Mouse (Mus musculus) MEL (cell line): ENCODE measurements around the gene Slc20a1. TPM values are rescaled to one million over a fixed set of nuclear protein-coding genes. Genes with fewer than 3 reads are reported as not detected.

ENCODE experiments used
- DNase-seq: peaks from one replicate; pipeline ENCODE4 v3.0.0; 2011; ENCODE audit warnings: low read depth, low spot score
- H3K27ac ChIP-seq: 2 replicates; pipeline ENCODE4 v1.5.1; 2012; ENCODE audit warnings: low read depth, mild to moderate bottlenecking, control low read depth, low read length, moderate library complexity; ENCODE audit not compliant: control insufficient read depth
- H3K27me3 ChIP-seq, 2 experiments: fragments of 150-350 bp in 1 of 2; sonication (generic) in 1 of 2; 2 replicates each; pipeline ENCODE4 v1.6.1; 2012; ENCODE audit warnings: low read length in 2 of 2, mild to moderate bottlenecking in 2 of 2, improper control_type of control experiment in 1 of 2, moderate library complexity in 1 of 2; ENCODE audit not compliant: insufficient read depth in 2 of 2, control insufficient read depth in 1 of 2
- H3K36me3 ChIP-seq, 2 experiments: 2 replicates each; pipeline ENCODE4 v1.6.1; 2012 to 2014; ENCODE audit warnings: low read length in 2 of 2, improper control_type of control experiment in 1 of 2, inconsistent platforms in 1 of 2, mild to moderate bottlenecking in 1 of 2; ENCODE audit not compliant: insufficient read depth in 2 of 2, control insufficient read depth in 1 of 2
- H3K4me1 ChIP-seq, 2 experiments: fragments of 150-350 bp in 1 of 2; sonication (generic) in 1 of 2; 2 replicates each; pipeline ENCODE4 v1.6.1; 2012; ENCODE audit warnings: low read length in 2 of 2, improper control_type of control experiment in 1 of 2, mild to moderate bottlenecking in 1 of 2; ENCODE audit not compliant: insufficient read depth in 2 of 2, control insufficient read depth in 1 of 2
- H3K4me3 ChIP-seq, 2 experiments: fragments of 150-350 bp in 1 of 2; sonication (generic) in 1 of 2; 2 replicates each; pipeline ENCODE4 v1.5.1; 2012; ENCODE audit warnings: low read depth in 2 of 2, low read length in 2 of 2, mild to moderate bottlenecking in 2 of 2, moderate library complexity in 2 of 2, control low read depth in 1 of 2, improper control_type of control experiment in 1 of 2; ENCODE audit not compliant: control insufficient read depth in 1 of 2, insufficient read depth in 1 of 2
- H3K79me2 ChIP-seq: 2 replicates; pipeline ENCODE4 v1.6.1; 2012; ENCODE audit warnings: mild to moderate bottlenecking, low read length, moderate library complexity; ENCODE audit not compliant: control insufficient read depth, poor library complexity, insufficient read depth
- H3K9ac ChIP-seq: 2 replicates; pipeline ENCODE4 v1.6.1; 2012; ENCODE audit warnings: low read depth, mild to moderate bottlenecking, control low read depth, low read length, moderate library complexity; ENCODE audit not compliant: control insufficient read depth, poor library complexity, severe bottlenecking
- H3K9me3 ChIP-seq: fragments of 150-350 bp; sonication (generic); replicated peaks from 2 replicates; pipeline ENCODE4 v1.6.1; 2012; ENCODE audit warnings: mild to moderate bottlenecking, low read length, improper control_type of control experiment, moderate library complexity; ENCODE audit not compliant: insufficient read depth
- BHLHE40 ChIP-seq: IDR thresholded peaks from 2 replicates; pipeline ENCODE4 v1.6.1; 2012; ENCODE audit warnings: low read depth, mild to moderate bottlenecking, inconsistent platforms, low read length, improper control_type of control experiment, borderline replicate concordance
- CHD1 ChIP-seq: IDR thresholded peaks from 2 replicates; pipeline ENCODE4 v1.6.1; 2012; ENCODE audit warnings: low read depth, mild to moderate bottlenecking, inconsistent platforms, low read length, improper control_type of control experiment
- CHD2 ChIP-seq: IDR thresholded peaks from 2 replicates; pipeline ENCODE4 v1.6.1; 2011; ENCODE audit warnings: low read length, improper control_type of control experiment
- CTCF ChIP-seq, 3 experiments: IDR thresholded peaks in 2 of 3; conservative IDR thresholded peaks in 1 of 3; 2 replicates each; pipeline ENCODE4 v1.5.1; 2011 to 2012; ENCODE audit warnings: low read length in 3 of 3, low read depth in 2 of 3, mild to moderate bottlenecking in 2 of 3, improper control_type of control experiment in 1 of 3, inconsistent platforms in 1 of 3, mixed read lengths in 1 of 3, moderate library complexity in 1 of 3; ENCODE audit not compliant: control insufficient read depth in 1 of 3, insufficient read depth in 1 of 3, poor library complexity in 1 of 3, severe bottlenecking in 1 of 3
- E2F4 ChIP-seq: IDR thresholded peaks from 2 replicates; pipeline ENCODE4 v1.6.1; 2011; ENCODE audit warnings: low read depth, low read length, improper control_type of control experiment, borderline replicate concordance
- ELF1 ChIP-seq: IDR thresholded peaks from 2 replicates; pipeline ENCODE4 v1.6.1; 2014; ENCODE audit warnings: low read depth, mild to moderate bottlenecking, inconsistent platforms, low read length, improper control_type of control experiment, moderate library complexity
- EP300 ChIP-seq, 2 experiments: IDR thresholded peaks; 2 replicates each; pipeline ENCODE4 v1.6.1; 2011; ENCODE audit warnings: improper control_type of control experiment in 2 of 2, low read length in 2 of 2, low read depth in 1 of 2, mild to moderate bottlenecking in 1 of 2
- GABPA ChIP-seq: IDR thresholded peaks from 2 replicates; pipeline ENCODE4 v1.6.1; 2012; ENCODE audit warnings: low read depth, mild to moderate bottlenecking, inconsistent platforms, low read length, improper control_type of control experiment, moderate library complexity
- GATA1 ChIP-seq: IDR thresholded peaks from 2 replicates; pipeline ENCODE4 v1.6.1; 2011; ENCODE audit warnings: low read depth, low read length, improper control_type of control experiment
- HCFC1 ChIP-seq: IDR thresholded peaks from 2 replicates; pipeline ENCODE4 v1.6.1; 2012; ENCODE audit warnings: low read depth, mild to moderate bottlenecking, inconsistent platforms, low read length, improper control_type of control experiment, moderate library complexity
- JUND ChIP-seq: IDR thresholded peaks from 2 replicates; pipeline ENCODE4 v1.6.1; 2011; ENCODE audit warnings: low read depth, mild to moderate bottlenecking, improper control_type of control experiment, low read length
- MAFK ChIP-seq: IDR thresholded peaks from 2 replicates; pipeline ENCODE4 v1.6.1; 2011; ENCODE audit warnings: low read depth, mild to moderate bottlenecking, low read length, improper control_type of control experiment, borderline replicate concordance
- MAX ChIP-seq: IDR thresholded peaks from 2 replicates; pipeline ENCODE4 v1.6.1; 2011; ENCODE audit warnings: low read length, improper control_type of control experiment
- MAZ ChIP-seq: IDR thresholded peaks from 2 replicates; pipeline ENCODE4 v1.6.1; 2012; ENCODE audit warnings: low read depth, mild to moderate bottlenecking, inconsistent platforms, low read length, improper control_type of control experiment
- MEF2A ChIP-seq: IDR thresholded peaks from 2 replicates; pipeline ENCODE4 v1.6.1; 2014; ENCODE audit warnings: low read depth, mild to moderate bottlenecking, inconsistent platforms, low read length, improper control_type of control experiment; ENCODE audit not compliant: poor library complexity, insufficient replicate concordance, severe bottlenecking; ENCODE audit errors: extremely low read depth
- MXI1 ChIP-seq: IDR thresholded peaks from 2 replicates; pipeline ENCODE4 v1.6.1; 2011; ENCODE audit warnings: mild to moderate bottlenecking, low read depth, low read length, improper control_type of control experiment
- MYB ChIP-seq: IDR thresholded peaks from 2 replicates; pipeline ENCODE4 v1.6.1; 2011; ENCODE audit warnings: mild to moderate bottlenecking, low read depth, low read length, improper control_type of control experiment
- MYC ChIP-seq: IDR thresholded peaks from 2 replicates; pipeline ENCODE4 v1.6.1; 2011; ENCODE audit warnings: low read depth, mild to moderate bottlenecking, low read length, improper control_type of control experiment, moderate library complexity
- NELFE ChIP-seq: IDR thresholded peaks from 2 replicates; pipeline ENCODE4 v1.6.1; 2011; ENCODE audit warnings: low read depth, low read length, improper control_type of control experiment
- NRF1 ChIP-seq: IDR thresholded peaks from 2 replicates; pipeline ENCODE4 v1.6.1; 2014; ENCODE audit warnings: low read depth, mild to moderate bottlenecking, inconsistent platforms, low read length, improper control_type of control experiment, moderate library complexity; ENCODE audit not compliant: poor library complexity, insufficient read depth, severe bottlenecking
- POLR2A ChIP-seq, 2 experiments: IDR thresholded peaks; 2 replicates each; pipeline ENCODE4 v1.6.1; 2011 to 2012; ENCODE audit warnings: low read length in 2 of 2, mild to moderate bottlenecking in 2 of 2, control low read depth in 1 of 2, improper control_type of control experiment in 1 of 2, low read depth in 1 of 2, moderate library complexity in 1 of 2; ENCODE audit not compliant: control insufficient read depth in 1 of 2, insufficient read depth in 1 of 2, poor library complexity in 1 of 2
- POLR2AphosphoS5 ChIP-seq: IDR thresholded peaks from 2 replicates; pipeline ENCODE4 v1.6.1; 2012; ENCODE audit warnings: low read depth, borderline replicate concordance, mild to moderate bottlenecking, inconsistent platforms, low read length, moderate library complexity, mixed read lengths
- RAD21 ChIP-seq: IDR thresholded peaks from 2 replicates; pipeline ENCODE4 v1.6.1; 2011; ENCODE audit warnings: mild to moderate bottlenecking, low read depth, low read length, improper control_type of control experiment
- RCOR1 ChIP-seq: IDR thresholded peaks from 2 replicates; pipeline ENCODE4 v1.6.1; 2012; ENCODE audit warnings: low read depth, mild to moderate bottlenecking, inconsistent platforms, low read length, improper control_type of control experiment
- SIN3A ChIP-seq: IDR thresholded peaks from 2 replicates; pipeline ENCODE4 v1.6.1; 2012; ENCODE audit warnings: low read length, improper control_type of control experiment, inconsistent platforms
- TAL1 ChIP-seq: IDR thresholded peaks from 2 replicates; pipeline ENCODE4 v1.6.1; 2012; ENCODE audit warnings: mild to moderate bottlenecking, inconsistent platforms, low read length, moderate library complexity, mixed read lengths
- TBP ChIP-seq: IDR thresholded peaks from 2 replicates; pipeline ENCODE4 v1.8.0; 2011; ENCODE audit warnings: low read depth, low read length, improper control_type of control experiment
- TCF12 ChIP-seq: IDR thresholded peaks from 2 replicates; pipeline ENCODE4 v1.6.1; 2014; ENCODE audit warnings: low read depth, mild to moderate bottlenecking, inconsistent platforms, low read length, improper control_type of control experiment, moderate library complexity
- UBTF ChIP-seq: IDR thresholded peaks from 2 replicates; pipeline ENCODE4 v1.6.1; 2012; ENCODE audit warnings: low read depth, mild to moderate bottlenecking, inconsistent platforms, low read length, improper control_type of control experiment, moderate library complexity, borderline replicate concordance; ENCODE audit not compliant: insufficient read depth
- USF1 ChIP-seq: IDR thresholded peaks from 2 replicates; pipeline ENCODE4 v1.6.1; 2014; ENCODE audit warnings: low read depth, mild to moderate bottlenecking, inconsistent platforms, low read length, improper control_type of control experiment, moderate library complexity
- USF2 ChIP-seq, 2 experiments: IDR thresholded peaks; 2 replicates each; pipeline ENCODE4 v1.6.1; 2011 to 2012; ENCODE audit warnings: improper control_type of control experiment in 2 of 2, low read length in 2 of 2, borderline replicate concordance in 1 of 2, inconsistent platforms in 1 of 2, low read depth in 1 of 2, mild to moderate bottlenecking in 1 of 2; ENCODE audit not compliant: insufficient read depth in 1 of 2
- ZC3H11A ChIP-seq: IDR thresholded peaks from 2 replicates; pipeline ENCODE4 v1.6.1; 2012; ENCODE audit warnings: low read depth, mild to moderate bottlenecking, inconsistent platforms, low read length, improper control_type of control experiment
- ZKSCAN1 ChIP-seq: IDR thresholded peaks from 2 replicates; pipeline ENCODE4 v1.6.1; 2012; ENCODE audit warnings: low read depth, mild to moderate bottlenecking, inconsistent platforms, low read length, improper control_type of control experiment, moderate library complexity
- ZMIZ1 ChIP-seq: IDR thresholded peaks from 2 replicates; pipeline ENCODE4 v1.6.1; 2012; ENCODE audit warnings: low read depth, mild to moderate bottlenecking, inconsistent platforms, low read length, improper control_type of control experiment, moderate library complexity
- polyA plus RNA-seq, 2 experiments: library from polyadenylated mRNA; stranded (reverse) in 1 of 2; unstranded in 1 of 2; fragments of >175 nt in 1 of 2; fragments of >200 nt in 1 of 2; gene quantifications; 2 replicates each; pipeline versions ENCODE4 v1.2.1 to v1.2.4; 2012; ENCODE audit warnings: low replicate concordance in 2 of 2, low read depth in 1 of 2; ENCODE audit not compliant: insufficient read length in 2 of 2, insufficient read depth in 1 of 2, missing spikeins in 1 of 2
- total RNA-seq: library from RNA; depleted of rRNA; stranded (reverse); fragments of 300-350 nt; gene quantifications from 2 replicates; pipeline ENCODE4 v1.2.3, GENCODE M21; 2012

Slc20a1 gene
- total and polyA plus RNA-seq, 3 experiments: 69.4 to 80.7 TPM; not detected in 1

- peak overlapping the region; percentile 58 for H3K9ac ChIP-seq
- peaks cover 3% of the 10 kb centered on the region; the same call in 1 of the 2 replicates for H3K79me2 ChIP-seq
- no peaks in the 10 kb centered on the region for H3K9me3 ChIP-seq
- peaks cover 19 to 33% of the 10 kb centered on the region in 2 experiments for H3K4me1 ChIP-seq
- peak overlapping the region; percentile 92 for H3K27ac ChIP-seq
- H3K27me3 ChIP-seq: no peaks in the 10 kb centered on the region
- TF ChIP-seq MAZ (peak; percentile 45; the same call in 1 of the 2 replicates), CTCF (IDR thresholded peaks at IDR 0.05 in 2 of 3, conservative IDR thresholded peaks at IDR 0.05 in 1 of 3; ENCODE audit: control insufficient read depth in 1 of 3, insufficient read depth in 1 of 3, low read depth in 2 of 3, low read length in 3 of 3, poor library complexity in 1 of 3, severe bottlenecking in 1 of 3) (no peak), HCFC1 (no peak), MAX (no peak), GATA1 (peak; percentile 67), TBP (no peak), NELFE (no peak), ZC3H11A (no peak), USF1 (no peak), GABPA (no peak), BHLHE40 (no peak), MYC (no peak), MAFK (no peak), RCOR1 (no peak), CHD2 (no peak), MXI1 (no peak), E2F4 (no peak), ZMIZ1 (peak; percentile 49; the same call in 1 of the 2 replicates), UBTF (no peak), NRF1 (no peak), POLR2A (IDR thresholded peaks at IDR 0.05; ENCODE audit: control insufficient read depth in 1 of 2, insufficient read depth in 1 of 2, low read depth in 1 of 2, low read length in 2 of 2, poor library complexity in 1 of 2) (peak in 1 of 2 experiments; percentile 38; a peak in 1 of 4 replicates), MYB (no peak), CHD1 (peak; percentile 61; the same call in 1 of the 2 replicates), ZKSCAN1 (no peak), USF2 (IDR thresholded peaks at IDR 0.05; ENCODE audit: borderline replicate concordance in 1 of 2, insufficient read depth in 1 of 2, low read depth in 1 of 2, low read length in 2 of 2) (no peak), ELF1 (no peak), TCF12 (peak; percentile 87), EP300 (IDR thresholded peaks at IDR 0.05; ENCODE audit: low read depth in 1 of 2, low read length in 2 of 2) (peak; percentile 58 to 85; a peak in 3 of 4 replicates), JUND (no peak), SIN3A (peak; percentile 42), RAD21 (no peak), POLR2AphosphoS5 (no peak), MEF2A (no peak), TAL1 (peak; percentile 81)
- peaks cover 0 to 22% of the 10 kb centered on the region in 2 experiments; a peak in 2 of 4 replicates for H3K36me3 ChIP-seq
- DNase-seq: peak; percentile 86
- H3K4me3 ChIP-seq: no peak overlapping the region
Measured at GRCm38 (mm10) chr2:129227709-129228108, 29.1 kb downstream of the Slc20a1 start.
